Mouse (Mus musculus) spleen, adult 2 months (tissue): Measurements from ENCODE around the gene Tcf7.
A peak's percentile ranks its signal among the peaks of the same experiment; 100 is the strongest.

Experiments
- CTCF ChIP-seq: fragments of 200-500 bp; IDR thresholded peaks from 2 replicates; pipeline ENCODE4 v1.5.1; 2011; ENCODE audit warnings: mild to moderate bottlenecking, inconsistent platforms; ENCODE audit not compliant: insufficient read depth, insufficient read length, insufficient replicate concordance; ENCODE audit errors: extremely low read depth
- POLR2A ChIP-seq: fragments of 200-500 bp; IDR thresholded peaks from 2 replicates; pipeline ENCODE4 v1.6.1; 2011; ENCODE audit warnings: low read depth, low read length, inconsistent platforms

- TF ChIP-seq CTCF (no peak), POLR2A (peak; percentile 12; the same call in 1 of the 2 replicates)
Observed at GRCm38 (mm10) chr11:52310709-52311108, 27.9 kb upstream of the Tcf7 start.
